Mouse (Mus musculus): ENCODE measurements around the gene Srp14.

GRCm38 (mm10) chr2:118451056-118451455, 28.5 kb downstream of the Srp14 start:
- TF ChIP-seq CTCF (IDR thresholded peaks at IDR 0.05; ENCODE audit: low read depth) (no peak), EP300 (optimal IDR thresholded peaks at IDR 0.05) (no peak)

Data from stomach, postnatal 0 days (tissue).